Mouse (Mus musculus): ENCODE measurements around the gene Gm21981. TPM values are rescaled to one million over a fixed set of nuclear protein-coding genes. Genes with fewer than 3 reads are reported as not detected.

Gene Gm21981
- polyA plus RNA-seq, 1 experiment from 2014 or later = 0.23 TPM

DNA sequence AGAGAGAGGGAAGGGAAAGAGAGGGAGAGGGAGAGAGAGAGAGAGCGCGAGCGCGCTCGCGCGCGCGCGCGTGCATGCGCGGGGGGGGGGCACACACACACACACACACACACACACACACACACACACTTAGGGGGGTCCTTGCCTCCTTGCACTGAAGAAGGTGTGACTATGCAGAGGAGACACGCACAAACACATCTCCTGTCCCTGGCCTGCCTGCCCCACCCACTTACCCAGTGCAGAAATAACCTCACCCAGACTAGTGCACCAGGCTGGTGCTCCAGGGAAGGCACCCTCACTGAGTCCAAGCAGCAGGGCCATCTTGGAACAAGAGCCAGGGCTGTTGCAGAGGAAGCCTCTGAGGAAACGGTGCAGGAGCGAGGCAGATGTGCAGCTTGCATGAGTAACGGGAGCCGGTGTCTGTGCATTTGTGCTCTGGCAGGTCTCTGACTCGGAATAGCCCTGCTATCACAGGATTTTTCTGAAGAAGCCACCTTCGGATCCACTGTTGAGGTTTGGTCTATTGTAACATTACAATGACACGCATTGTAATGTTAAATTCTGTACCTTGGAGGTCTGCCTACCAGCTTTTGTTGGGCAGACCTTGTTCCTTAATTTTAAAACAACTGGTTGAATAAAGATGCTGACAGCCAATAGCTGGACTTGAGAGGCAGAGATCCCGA, 18.8 kb upstream of the Gm21981 start:
- 91% methylated on average over 9 of the region's 22 CpGs for WGBS (ENCODE audit: missing documents)
- H3K4me3 ChIP-seq (ENCODE audit: inconsistent target) = no peak overlapping the region
- H3K79me2 ChIP-seq (ENCODE audit: inconsistent target) = no peaks in the 10 kb centered on the region
- H3K27ac ChIP-seq = no peak overlapping the region
- H3K36me3 ChIP-seq (ENCODE audit: inconsistent target) = no peaks in the 10 kb centered on the region

DNA sequence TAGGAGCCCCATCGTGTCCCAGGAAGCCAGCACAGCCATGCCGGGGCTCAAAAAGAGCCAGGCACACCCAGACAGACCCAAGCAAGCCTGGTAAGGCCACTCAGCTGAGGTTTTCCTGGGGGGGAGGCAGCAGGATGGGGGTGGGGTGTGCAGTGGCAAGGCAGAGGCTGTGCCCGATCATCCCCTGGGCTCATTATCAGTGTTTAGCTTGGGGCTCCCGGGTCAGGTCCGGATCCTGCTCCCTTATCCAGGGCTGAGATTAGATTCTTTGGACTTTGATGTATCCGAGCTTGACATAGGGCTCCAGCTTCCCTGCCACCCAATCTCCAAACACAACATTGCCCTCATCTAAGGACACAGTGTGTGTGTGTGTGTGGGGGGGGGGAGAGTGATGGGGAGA, 17.6 kb upstream of the Gm21981 start:
- Histone ChIP-seq H3K79me2 (ENCODE audit: inconsistent target) (no peaks in the 10 kb centered on the region), H3K36me3 (ENCODE audit: inconsistent target) (no peaks in the 10 kb centered on the region), H3K27ac (no peak overlapping the region), H3K4me3 (ENCODE audit: inconsistent target) (no peak overlapping the region)
- 77% methylated on average over 6 of the region's 6 CpGs for WGBS (ENCODE audit: missing documents)

DNA sequence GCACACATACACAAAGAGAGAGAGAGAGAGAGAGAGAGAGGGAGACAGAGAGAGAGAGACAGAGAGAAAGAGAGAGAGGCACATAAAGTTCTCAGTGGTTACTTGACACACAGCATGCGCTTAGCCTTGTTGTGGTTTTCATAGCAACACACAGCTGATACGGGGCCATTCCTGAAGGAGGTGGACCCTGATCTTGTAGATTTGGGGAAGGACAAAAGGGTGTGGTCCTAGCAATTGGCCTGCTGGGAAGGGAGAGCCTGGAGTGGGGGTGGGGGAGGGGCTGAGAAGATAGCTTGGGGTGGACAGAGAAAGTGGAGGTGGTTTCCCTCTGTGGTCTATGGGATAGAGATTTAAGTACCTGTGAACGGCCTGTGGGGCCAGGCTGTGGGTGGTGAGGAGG, 15.8 kb upstream of the Gm21981 start:
- no peak overlapping the region for H3K4me3 ChIP-seq (ENCODE audit: inconsistent target)
- no peaks in the 10 kb centered on the region for H3K79me2 ChIP-seq (ENCODE audit: inconsistent target)
- 75% methylated on average over 3 of the region's 3 CpGs for WGBS (ENCODE audit: missing documents)
- no peak overlapping the region for H3K27ac ChIP-seq
- no peaks in the 10 kb centered on the region for H3K36me3 ChIP-seq (ENCODE audit: inconsistent target)

DNA sequence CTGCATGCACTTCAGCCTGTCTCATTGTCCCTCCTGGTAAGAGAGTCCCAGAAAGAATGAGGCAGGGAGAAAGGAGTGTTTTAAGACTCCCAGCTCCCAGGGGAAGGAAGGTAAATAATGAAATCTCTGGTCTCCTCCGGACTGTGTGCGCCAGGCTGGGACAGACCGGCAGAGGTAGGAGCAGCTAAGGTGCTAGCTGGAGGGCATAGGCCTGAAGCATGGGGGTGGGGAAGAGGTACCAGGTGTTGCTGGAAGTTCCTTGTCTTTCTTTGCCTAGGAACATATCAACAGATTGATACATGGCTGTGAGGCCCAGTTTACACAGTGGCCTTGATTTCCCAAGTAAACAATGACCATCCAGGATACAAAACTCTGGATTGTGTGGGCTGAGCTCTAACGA, 14.7 kb upstream of the Gm21981 start:
- WGBS (ENCODE audit: missing documents) = 93% methylated on average over 4 of the region's 4 CpGs

DNA sequence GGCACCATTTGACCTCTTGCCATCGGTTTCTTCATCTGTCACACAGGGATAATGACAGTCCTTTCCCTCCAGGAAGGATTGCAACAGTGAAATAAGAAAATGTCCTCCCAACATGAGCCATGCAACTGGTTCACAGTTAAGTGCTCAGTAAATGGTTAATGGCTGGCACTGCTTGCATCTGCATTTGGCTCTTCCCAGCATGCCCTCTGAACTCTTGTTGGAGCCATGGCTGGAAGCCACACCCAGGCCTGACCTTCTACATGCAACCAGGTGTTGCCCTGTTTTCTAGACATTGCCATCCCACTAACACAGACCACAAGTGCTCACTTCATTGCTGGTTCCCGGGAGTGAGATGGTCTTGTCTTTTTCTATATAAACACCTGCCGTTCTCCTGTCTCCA, 13.7 kb upstream of the Gm21981 start:
- H3K36me3 ChIP-seq (ENCODE audit: inconsistent target) = no peaks in the 10 kb centered on the region
- no peaks in the 10 kb centered on the region for H3K79me2 ChIP-seq (ENCODE audit: inconsistent target)
- no peak overlapping the region for H3K4me3 ChIP-seq (ENCODE audit: inconsistent target)
- no peak overlapping the region for H3K27ac ChIP-seq
- WGBS (ENCODE audit: missing documents) = 94% methylated on average over 3 of the region's 3 CpGs

More for the DNA sequence above, 14.7 kb upstream of the Gm21981 start:
- H3K4me3 ChIP-seq (ENCODE audit: inconsistent target) = no peak overlapping the region
- H3K36me3 ChIP-seq (ENCODE audit: inconsistent target) = no peaks in the 10 kb centered on the region
- H3K27ac ChIP-seq = no peak overlapping the region
- H3K79me2 ChIP-seq (ENCODE audit: inconsistent target) = no peaks in the 10 kb centered on the region

DNA sequence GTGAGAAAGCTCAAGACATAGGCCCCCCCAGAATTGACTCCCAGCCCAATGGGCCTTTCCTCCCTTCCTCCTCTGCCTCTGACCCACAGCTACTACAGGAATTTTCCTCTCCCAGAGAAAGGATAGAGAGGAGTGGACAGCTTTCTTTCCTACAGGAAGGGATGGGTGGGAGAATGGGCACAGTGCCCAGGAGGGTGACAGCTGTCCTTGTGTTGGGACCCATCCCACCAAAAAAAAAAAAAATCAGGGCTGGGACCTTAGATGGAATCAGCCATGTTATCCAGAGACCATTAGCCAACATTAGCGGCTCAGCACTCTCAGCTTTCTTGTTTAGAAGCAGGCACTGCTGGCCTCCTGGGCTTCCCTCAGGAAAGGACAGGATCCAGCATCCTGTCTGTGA, 11.9 kb upstream of the Gm21981 start:
- Histone ChIP-seq H3K79me2 (ENCODE audit: inconsistent target) (no peaks in the 10 kb centered on the region), H3K4me3 (ENCODE audit: inconsistent target) (no peak overlapping the region), H3K36me3 (ENCODE audit: inconsistent target) (no peaks in the 10 kb centered on the region), H3K27ac (no peak overlapping the region)
- WGBS (ENCODE audit: missing documents) = 100% methylated on average over 1 of the region's 1 CpGs

DNA sequence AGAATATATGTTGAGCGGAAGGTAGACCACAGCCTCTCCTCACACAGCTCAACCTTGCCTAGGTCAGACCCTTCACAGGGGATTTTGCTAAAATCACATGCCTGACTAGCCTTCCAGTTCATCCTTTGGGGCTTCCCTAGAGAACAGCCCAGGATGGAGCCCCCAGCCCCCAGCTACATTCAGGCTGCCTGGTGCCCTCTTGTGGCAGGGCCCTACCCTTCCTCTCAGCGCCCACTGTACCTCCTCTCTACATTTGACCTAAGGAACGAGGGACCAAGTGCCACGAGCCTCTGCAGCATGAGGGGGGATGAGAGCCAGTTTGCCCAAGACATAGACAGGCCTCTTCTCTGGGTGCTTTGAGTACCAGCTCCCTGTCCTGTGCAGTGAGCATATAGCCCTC, 10.4 kb upstream of the Gm21981 start:
- H3K27ac ChIP-seq = no peak overlapping the region
- H3K4me3 ChIP-seq (ENCODE audit: inconsistent target) = no peak overlapping the region
- no peaks in the 10 kb centered on the region for H3K36me3 ChIP-seq (ENCODE audit: inconsistent target)
- WGBS (ENCODE audit: missing documents) = 77% methylated on average over 4 of the region's 4 CpGs
- no peaks in the 10 kb centered on the region for H3K79me2 ChIP-seq (ENCODE audit: inconsistent target)

DNA sequence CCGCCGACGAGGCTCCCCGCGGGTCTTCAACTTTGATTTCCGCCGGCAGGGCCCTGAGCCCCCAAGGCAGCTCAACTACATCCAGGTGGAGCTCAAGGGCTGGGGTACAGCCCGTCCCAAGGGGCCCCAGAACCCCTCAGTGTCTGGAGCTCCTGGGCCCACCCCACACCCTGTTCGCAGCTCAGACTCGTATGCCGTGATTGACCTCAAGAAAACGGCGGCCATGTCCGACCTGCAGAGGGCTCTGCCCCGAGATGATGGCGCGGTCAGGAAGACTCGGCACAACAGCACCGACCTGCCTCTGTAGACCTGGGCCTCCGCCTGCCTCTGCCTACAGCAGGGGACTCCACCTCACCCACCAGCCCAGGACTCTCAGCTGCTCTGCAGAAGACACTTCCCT, 9.3 kb upstream of the Gm21981 start:
- no peak overlapping the region for H3K4me3 ChIP-seq (ENCODE audit: inconsistent target)
- H3K36me3 ChIP-seq (ENCODE audit: inconsistent target) = no peaks in the 10 kb centered on the region
- 80% methylated on average over 20 of the region's 20 CpGs for WGBS (ENCODE audit: missing documents)
- no peaks in the 10 kb centered on the region for H3K79me2 ChIP-seq (ENCODE audit: inconsistent target)
- no peak overlapping the region for H3K27ac ChIP-seq

DNA sequence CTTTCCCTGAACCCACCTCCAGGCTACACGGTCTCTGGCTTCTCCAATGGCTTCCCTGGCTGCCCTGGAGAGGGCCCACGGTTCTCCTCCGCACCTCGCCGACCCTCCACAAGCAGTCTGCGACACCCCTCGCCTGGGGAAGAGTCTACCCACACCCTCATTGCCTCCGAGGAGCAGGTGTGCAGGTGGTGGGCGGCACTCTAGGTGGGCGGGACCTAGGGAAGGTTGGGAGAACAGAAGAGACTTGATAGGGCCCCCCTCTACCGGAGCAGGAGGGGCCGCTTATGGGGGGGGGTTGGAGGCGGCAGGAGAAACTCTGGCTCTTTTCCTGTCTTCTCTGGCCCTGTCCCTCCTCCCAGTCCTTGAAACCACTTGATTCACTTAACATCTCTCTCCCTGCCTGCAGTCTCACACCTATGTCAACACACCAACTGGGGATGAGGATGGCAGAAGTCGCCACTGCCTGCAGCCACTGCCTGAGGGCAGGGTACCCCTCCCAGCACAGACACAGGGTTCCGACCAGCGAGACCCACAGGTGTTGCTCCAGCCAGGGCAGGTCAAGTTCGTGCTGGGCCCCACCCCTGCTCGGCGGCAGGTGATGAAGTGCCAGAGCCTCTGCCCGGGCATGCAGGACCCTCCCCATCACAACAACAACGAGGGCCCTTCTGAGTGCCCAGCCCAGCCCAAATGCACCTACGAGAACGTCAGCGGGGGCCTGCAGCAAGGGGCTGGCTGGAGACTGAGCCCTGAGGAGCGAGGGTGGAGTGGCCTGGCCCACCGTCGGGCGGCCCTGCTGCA, 8.5 kb upstream of the Gm21981 start:
- Histone ChIP-seq H3K36me3 (ENCODE audit: inconsistent target) (no peaks in the 10 kb centered on the region), H3K4me3 (ENCODE audit: inconsistent target) (no peak overlapping the region), H3K27ac (no peak overlapping the region), H3K79me2 (ENCODE audit: inconsistent target) (no peaks in the 10 kb centered on the region)
- 91% methylated on average over 28 of the region's 28 CpGs for WGBS (ENCODE audit: missing documents)

DNA sequence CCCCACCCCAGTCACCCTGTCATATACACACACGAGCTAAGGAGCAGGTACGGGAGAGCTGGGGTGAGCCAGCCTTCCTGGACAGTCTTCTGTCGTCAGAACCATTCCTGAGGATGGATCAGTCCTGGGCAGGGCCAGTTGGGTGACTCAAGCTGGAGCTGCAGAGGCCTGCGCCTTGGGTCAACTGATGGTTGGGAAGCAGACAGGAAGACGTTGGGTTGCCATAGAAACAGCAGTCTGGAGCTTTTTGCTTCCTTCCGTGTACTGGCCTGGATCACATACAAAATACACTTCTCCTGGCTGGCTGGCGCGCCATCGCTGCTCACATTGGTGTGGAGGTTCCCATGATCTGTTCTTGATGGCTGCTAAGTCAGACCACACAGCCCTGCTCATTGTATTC, 7.5 kb upstream of the Gm21981 start:
- Histone ChIP-seq H3K79me2 (ENCODE audit: inconsistent target) (no peaks in the 10 kb centered on the region), H3K4me3 (ENCODE audit: inconsistent target) (no peak overlapping the region), H3K27ac (no peak overlapping the region), H3K36me3 (ENCODE audit: inconsistent target) (no peaks in the 10 kb centered on the region)
- 89% methylated on average over 9 of the region's 9 CpGs for WGBS (ENCODE audit: missing documents)

DNA sequence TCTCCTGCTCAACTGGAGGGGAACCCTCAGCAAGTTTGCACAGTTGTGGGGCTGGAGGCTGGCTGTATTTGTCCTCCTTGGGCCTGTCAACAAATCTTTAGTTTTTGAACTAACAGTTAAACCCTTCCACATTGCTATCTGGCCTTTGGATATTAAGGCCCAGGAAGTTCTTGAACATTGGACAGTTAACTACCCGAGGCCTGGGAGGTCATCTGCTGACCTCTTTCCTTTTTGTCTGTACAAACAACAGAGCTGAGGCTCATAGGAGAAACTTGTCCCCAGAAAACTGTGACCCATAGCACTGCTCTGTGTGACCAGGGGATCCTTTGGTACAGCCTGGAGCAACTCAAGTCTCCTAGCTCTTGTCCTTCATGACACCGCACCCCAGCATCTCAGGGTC, 4.8 kb upstream of the Gm21981 start:
- Histone ChIP-seq H3K79me2 (ENCODE audit: inconsistent target) (no peaks in the 10 kb centered on the region), H3K27ac (no peak overlapping the region), H3K4me3 (ENCODE audit: inconsistent target) (no peak overlapping the region), H3K36me3 (ENCODE audit: inconsistent target) (no peaks in the 10 kb centered on the region)
- WGBS (ENCODE audit: missing documents) = 82% methylated on average over 2 of the region's 2 CpGs

DNA sequence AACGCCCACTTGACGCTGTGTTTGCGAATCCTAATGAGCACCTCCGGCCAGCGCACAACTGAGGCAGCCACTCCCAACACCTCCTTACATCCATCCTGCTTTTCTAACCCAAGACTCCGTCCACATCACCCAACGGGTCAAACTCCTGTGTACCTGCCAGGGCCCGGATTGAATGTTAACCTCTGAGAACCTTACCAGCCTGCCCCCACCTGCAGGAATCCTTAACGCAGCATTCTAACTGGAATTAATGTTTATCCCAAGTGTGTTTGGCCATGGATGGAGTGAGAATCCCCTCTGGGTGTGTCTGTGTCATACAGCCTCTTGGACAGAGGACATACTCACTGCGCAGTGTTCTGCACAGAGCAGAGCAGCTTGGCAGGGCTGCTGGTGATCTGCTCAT, 3.9 kb upstream of the Gm21981 start:
- H3K4me3 ChIP-seq (ENCODE audit: inconsistent target) = no peak overlapping the region
- no peak overlapping the region for H3K27ac ChIP-seq
- H3K36me3 ChIP-seq (ENCODE audit: inconsistent target) = no peaks in the 10 kb centered on the region
- no peaks in the 10 kb centered on the region for H3K79me2 ChIP-seq (ENCODE audit: inconsistent target)
- WGBS (ENCODE audit: missing documents) = 92% methylated on average over 10 of the region's 10 CpGs

DNA sequence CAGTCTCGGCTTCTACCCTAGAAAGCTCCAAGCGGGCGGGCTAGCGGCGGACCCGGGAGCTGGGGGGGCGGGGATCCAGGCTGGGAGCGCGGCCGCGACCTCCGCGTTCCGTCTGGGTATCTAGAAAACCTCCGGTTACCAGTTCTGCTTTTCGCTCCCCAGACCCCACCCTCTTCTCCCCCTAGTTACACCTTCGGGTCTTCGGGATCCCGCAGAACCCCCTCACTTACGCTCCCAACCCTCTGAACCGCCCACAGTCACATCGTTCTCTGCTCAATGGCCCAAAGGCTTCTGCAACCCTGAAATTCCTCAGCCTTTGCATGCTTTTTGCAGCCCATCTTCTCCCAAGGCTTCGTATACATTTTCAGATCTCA, 1.1 kb upstream of the Gm21981 start:
- WGBS (ENCODE audit: missing documents) = 2% methylated on average over 16 of the region's 23 CpGs
- no peak overlapping the region for H3K27ac ChIP-seq

DNA sequence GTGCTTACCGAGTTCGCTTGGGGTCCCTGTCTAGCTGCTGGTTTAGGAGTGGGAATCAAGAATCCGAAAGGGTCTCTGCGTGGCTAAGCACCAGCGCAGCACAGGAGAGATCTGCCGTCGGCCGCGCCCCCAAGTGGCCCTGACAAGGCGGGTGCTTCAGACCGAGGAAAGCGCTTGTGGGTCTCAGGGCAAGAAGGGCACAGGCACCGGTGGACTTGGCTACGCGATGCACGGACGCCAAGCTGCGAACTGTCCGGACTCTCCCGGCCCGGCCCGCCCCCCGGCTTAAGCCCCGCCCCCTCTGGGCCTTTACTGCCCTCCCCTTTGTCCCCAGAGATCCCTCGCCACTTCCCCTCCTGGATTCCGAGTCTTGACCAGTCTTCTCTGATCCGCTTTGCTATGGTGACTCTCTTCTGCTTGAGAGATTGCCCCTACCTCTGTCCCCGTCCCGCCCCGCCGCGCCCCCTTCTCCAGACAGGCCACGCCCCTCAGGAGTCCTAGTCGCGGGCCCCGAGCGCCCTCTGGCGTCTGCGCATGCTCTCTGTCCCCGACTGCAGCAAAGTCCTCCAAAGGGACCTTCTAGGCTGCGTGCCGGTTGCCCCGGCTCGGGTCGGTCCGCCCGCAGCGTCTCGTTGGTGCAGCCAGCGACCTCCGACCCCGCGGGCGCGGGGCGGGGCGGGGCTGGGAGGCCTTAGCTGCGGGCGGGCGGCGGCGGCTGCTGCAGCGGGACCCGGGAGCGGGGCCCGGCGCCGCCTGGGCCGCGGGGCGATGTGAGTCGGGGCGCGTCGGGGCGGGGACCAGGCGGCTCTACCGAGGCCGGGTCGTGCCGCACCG, 465 bp upstream of the Gm21981 start, which contains the start of gene Prickle4:
TSS of gene Prickle4 (minus strand) at position 234 of the 834 bp plus-strand sequence.
- Histone ChIP-seq H3K4me3 (ENCODE audit: inconsistent target) (peak within 1 kb of the TSS; percentile 32), H3K27ac (no peak within 1 kb of the TSS)
- WGBS (ENCODE audit: missing documents) = under 1% methylated on average over 65 of the region's 82 CpGs

More for the DNA sequence above, 1.1 kb upstream of the Gm21981 start:
- H3K79me2 ChIP-seq (ENCODE audit: inconsistent target) = no peaks in the 10 kb centered on the region
- peak overlapping the region; percentile 17; the same call in 1 of the 2 replicates for H3K4me3 ChIP-seq (ENCODE audit: inconsistent target)
- no peaks in the 10 kb centered on the region for H3K36me3 ChIP-seq (ENCODE audit: inconsistent target)

More for the DNA sequence above, 465 bp upstream of the Gm21981 start, which contains the start of gene Prickle4:
- Histone ChIP-seq H3K79me2 (ENCODE audit: inconsistent target) (no peaks in the 10 kb centered on the region), H3K36me3 (ENCODE audit: inconsistent target) (no peaks in the 10 kb centered on the region)

All from macrophage (primary cell).